Mouse (Mus musculus) brain, embryonic 14.5 days (tissue): ENCODE results near the gene Gm11172.

ENCODE experiments used
- CTCF ChIP-seq: fragments of 200-500 bp; IDR thresholded peaks from 2 replicates; pipeline ENCODE4 v1.5.1; 2012; ENCODE audit warnings: inconsistent platforms, mild to moderate bottlenecking, moderate library complexity, borderline replicate concordance; ENCODE audit not compliant: insufficient read depth, insufficient read length; ENCODE audit errors: extremely low read depth
- POLR2A ChIP-seq: fragments of 200-500 bp; IDR thresholded peaks from 2 replicates; pipeline ENCODE4 v1.6.1; 2012; ENCODE audit warnings: mild to moderate bottlenecking, inconsistent platforms, borderline replicate concordance; ENCODE audit not compliant: poor library complexity, insufficient read depth, insufficient read length, severe bottlenecking; ENCODE audit errors: extremely low read depth

DNA sequence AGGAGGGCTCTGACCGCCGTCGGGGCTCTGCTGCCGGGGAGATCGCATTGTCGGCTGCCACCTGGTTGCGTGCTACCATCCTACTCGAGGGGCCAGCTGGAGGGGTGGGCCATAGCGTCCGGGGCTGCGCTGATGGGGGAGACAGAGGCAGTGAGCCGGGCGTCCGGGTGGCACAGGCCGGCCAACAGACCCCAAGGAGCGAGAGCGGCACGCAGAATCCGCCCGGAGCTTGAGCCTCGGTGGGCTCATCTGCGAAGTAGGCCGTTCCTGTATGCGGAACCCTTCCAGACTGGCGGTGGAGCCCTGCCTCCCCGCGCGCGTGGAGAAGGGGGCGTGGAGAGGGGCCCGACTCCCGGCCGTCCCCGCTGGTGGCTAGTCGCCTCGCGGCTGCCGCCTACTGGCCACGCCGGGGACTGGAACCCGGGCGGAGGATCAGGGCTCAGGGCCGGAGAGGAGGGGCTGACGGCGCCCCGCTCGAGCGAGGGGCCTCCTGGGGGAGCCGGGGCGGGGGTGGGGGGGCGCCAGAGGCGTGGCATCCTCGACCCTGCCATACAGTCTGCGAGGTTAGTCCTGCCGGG is 27.8 kb upstream of the Gm11172 start:
- peak; percentile 82 for TF ChIP-seq CTCF
- peak; percentile 34; the same call in 1 of the 2 replicates for TF ChIP-seq POLR2A
